Mouse (Mus musculus) brain, embryonic 14.5 days (tissue): ENCODE measurements at regions not wholly inside any gene's neighbourhood (a gene's known extent, or its start where the extent isn't known, plus 50 kb on each side); places are given as distances from the start of the nearest gene placed in this dataset.

Experiments
- CTCF ChIP-seq: fragments of 200-500 bp; IDR thresholded peaks from 2 replicates; pipeline ENCODE4 v1.5.1; 2012; ENCODE audit warnings: inconsistent platforms, mild to moderate bottlenecking, moderate library complexity, borderline replicate concordance; ENCODE audit not compliant: insufficient read depth, insufficient read length; ENCODE audit errors: extremely low read depth
- POLR2A ChIP-seq: fragments of 200-500 bp; IDR thresholded peaks from 2 replicates; pipeline ENCODE4 v1.6.1; 2012; ENCODE audit warnings: mild to moderate bottlenecking, inconsistent platforms, borderline replicate concordance; ENCODE audit not compliant: poor library complexity, insufficient read depth, insufficient read length, severe bottlenecking; ENCODE audit errors: extremely low read depth

DNA sequence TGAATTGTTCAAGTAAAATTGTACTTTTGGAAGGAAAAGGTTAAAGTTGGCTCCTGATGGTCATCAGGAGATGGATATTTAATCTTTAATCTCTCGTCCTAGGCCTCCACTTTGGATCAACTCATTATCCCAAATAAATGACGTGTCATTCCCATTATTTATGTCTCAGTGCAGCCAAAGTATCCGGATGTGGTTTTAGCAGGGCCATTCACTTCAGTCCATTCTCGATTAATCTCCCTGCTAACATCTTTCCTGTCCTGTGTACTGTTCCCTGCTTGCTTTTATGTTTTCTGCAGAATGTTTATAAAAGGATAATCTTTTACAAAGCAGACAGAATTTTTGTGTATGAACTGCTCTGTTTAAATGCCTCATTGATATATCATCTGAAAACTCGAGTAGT is 60.4 kb upstream of the Prox1 start:
- TF ChIP-seq CTCF (no peak), POLR2A (no peak)
